8 mouse cellular contexts compared by ENCODE assay signal in genomic region chr5:107200853-107201341, GRCm38 (mm10).
DNase-seq lines count a peak whose midpoint lies in the region; ATAC-seq and TF ChIP-seq lines count a peak whose summit lies in the region.

No protein-coding gene starts in this region.

- peak; percentile 73 for ATAC-seq in megakaryocyte progenitor cell, adult 5-6 weeks (replicated peaks; ENCODE audit: poor library complexity)

- TF ChIP-seq CTCF in liver, adult 2 months (IDR thresholded peaks at IDR 0.05; ENCODE audit: low read depth, low read length), result no peak

- no peak overlapping the region for H3K9ac ChIP-seq in liver, adult 2 months (ENCODE audit: low read depth, low read length)

- no peaks in the 10 kb centered on the region for H3K9me3 ChIP-seq in heart, embryonic 10.5 days

- H3K4me3 ChIP-seq in liver, adult 2 months (ENCODE audit: insufficient read depth, low read depth, low read length), result no peak overlapping the region
- no peak overlapping the region for H3K4me3 ChIP-seq in heart, embryonic 10.5 days

- WGBS in liver, adult 2 months, result 69% methylated on average over 12 of the region's 12 CpGs
- WGBS in heart, embryonic 10.5 days, result 65% methylated on average over 12 of the region's 12 CpGs

- H3K36me3 ChIP-seq in liver, adult 2 months (ENCODE audit: control insufficient read depth, insufficient read depth, low read length), result no peaks in the 10 kb centered on the region
- no peaks in the 10 kb centered on the region for H3K36me3 ChIP-seq in heart, embryonic 10.5 days

- DNase-seq in liver, adult 2 months (ENCODE audit: extremely low read depth, low read depth, low spot score), result peak; percentile 7
- no peak for DNase-seq in liver
- no peak for DNase-seq in heart, embryonic 10.5 days (ENCODE audit: low spot score)
- DNase-seq in kidney, postnatal 10 days, result peak; percentile 67
- no peak for DNase-seq in frontal cortex, postnatal 25 days (ENCODE audit: low spot score in 2 of 2)
- no peak for DNase-seq in frontal cortex, postnatal 14 days (ENCODE audit: low spot score in 2 of 2)
- no peak for DNase-seq in layer of hippocampus, postnatal 10 days (ENCODE audit: low spot score in 2 of 2)

- no peaks in the 10 kb centered on the region for H3K27me3 ChIP-seq in liver, adult 2 months (ENCODE audit: control insufficient read depth, insufficient read depth, low read length)
- H3K27me3 ChIP-seq in heart, embryonic 10.5 days (ENCODE audit: insufficient read depth, poor library complexity, severe bottlenecking), result no peaks in the 10 kb centered on the region

- no peak overlapping the region for H3K27ac ChIP-seq in liver, adult 2 months (replicated peaks; ENCODE audit: insufficient read depth, low read depth, low read length)
- 0 out of 2 replicates have a peak overlapping the region, but pooled peaks have one; percentile 4 for H3K27ac ChIP-seq in heart, embryonic 10.5 days

- H3K79me2 ChIP-seq in liver, adult 2 months (ENCODE audit: control insufficient read depth, insufficient read depth, low read length), result no peaks in the 10 kb centered on the region

- peaks cover 3% of the 10 kb centered on the region; the same call in 1 of the 2 replicates for H3K4me1 ChIP-seq in liver, adult 2 months (ENCODE audit: control insufficient read depth, insufficient read depth, low read length)
- peaks cover 25% of the 10 kb centered on the region for H3K4me1 ChIP-seq in heart, embryonic 10.5 days

- no peak for TF ChIP-seq POLR2A in liver, adult 2 months (IDR thresholded peaks at IDR 0.05; ENCODE audit: extremely low read depth, insufficient read depth, low read length)

Comparison
In these comparisons a context has a peak if more than half of its experiments do, and no peak if none do; other contexts are left out.
1. DNase-seq: peak in liver, adult 2 months (single experiment) and kidney, postnatal 10 days (single experiment); none in liver (single experiment), heart, embryonic 10.5 days (single experiment), frontal cortex, postnatal 25 days (0 of 2), frontal cortex, postnatal 14 days (0 of 2) and layer of hippocampus, postnatal 10 days (0 of 2).